Mouse (Mus musculus) activated CD4-positive, CD25-positive, alpha-beta regulatory T cell, adult 4 months (primary cell): ENCODE data around the gene Abca4. TPM values are rescaled to one million over a fixed set of nuclear protein-coding genes. Genes with fewer than 3 reads are reported as not detected.

Source experiments
- ATAC-seq: one replicate; pipeline ENCODE4 v1.8.0; 2017
- polyA plus RNA-seq, 2 experiments: library from polyadenylated mRNA; unstranded; fragments of 100-300 nt; shearing (Covaris generic); gene quantifications; one replicate each; pipeline ENCODE4 v1.2.1; 2017

Gene Abca4
- polyA plus RNA-seq, 2 experiments from 2014 or later = not detected

- ATAC-seq = no peak
Observed at GRCm38 (mm10) chr3:122173526-122174150, 129.4 kb downstream of the Abca4 start.

- no peak for ATAC-seq
Observed at GRCm38 (mm10) chr3:122176018-122176417, 131.8 kb downstream of the Abca4 start.

- no peak for ATAC-seq
Observed at GRCm38 (mm10) chr3:122176706-122177390, 132.6 kb downstream of the Abca4 start.

GRCm38 (mm10) chr3:122184109-122184508 is 139.9 kb downstream of the Abca4 start:
- ATAC-seq = no peak

GRCm38 (mm10) chr3:122186975-122187374 is 142.7 kb downstream of the Abca4 start:
- ATAC-seq = no peak

- ATAC-seq = no peak
Observed at GRCm38 (mm10) chr3:122196621-122197298, 152.5 kb downstream of the Abca4 start.

- no peak for ATAC-seq
Observed at GRCm38 (mm10) chr3:122198532-122198931, 154.3 kb downstream of the Abca4 start.

- ATAC-seq = no peak
Observed at GRCm38 (mm10) chr3:122198966-122199381, 154.7 kb downstream of the Abca4 start.

- no peak for ATAC-seq
Observed at GRCm38 (mm10) chr3:122199600-122199999, 155.4 kb downstream of the Abca4 start.

GRCm38 (mm10) chr3:122200017-122200416 is 155.8 kb downstream of the Abca4 start:
- no peak for ATAC-seq

GRCm38 (mm10) chr3:122200447-122200846 is 156.2 kb downstream of the Abca4 start:
- ATAC-seq = no peak

- ATAC-seq = peak; percentile 92
Observed at GRCm38 (mm10) chr3:122202307-122202732, 158.1 kb downstream of the Abca4 start.

- ATAC-seq = no peak
Observed at GRCm38 (mm10) chr3:122203675-122204329, 159.6 kb downstream of the Abca4 start.

- no peak for ATAC-seq
Observed at GRCm38 (mm10) chr3:122205753-122206152, 161.5 kb downstream of the Abca4 start.

GRCm38 (mm10) chr3:122206279-122207070 is 162.2 kb downstream of the Abca4 start:
- no peak for ATAC-seq

GRCm38 (mm10) chr3:122207766-122208165 is 163.5 kb downstream of the Abca4 start:
- ATAC-seq = no peak

GRCm38 (mm10) chr3:122208296-122209225 is 164.3 kb downstream of the Abca4 start:
- peak; percentile 33 for ATAC-seq

GRCm38 (mm10) chr3:122209511-122209910 is 165.3 kb downstream of the Abca4 start:
- no peak for ATAC-seq

- ATAC-seq = no peak
Observed at GRCm38 (mm10) chr3:122210434-122210833, 166.2 kb downstream of the Abca4 start.

- no peak for ATAC-seq
Observed at GRCm38 (mm10) chr3:122210846-122211245, 166.6 kb downstream of the Abca4 start.
